Mouse (Mus musculus) cerebellum, adult 18-20 months (tissue): Measurements from ENCODE around the gene Fanca.

Source experiments
- DNase-seq, 2 experiments: peaks; one replicate each; pipeline ENCODE4 v3.0.0; 2021

The Fanca gene

GRCm38 (mm10) chr8:123318467-123318911 is at the start of gene Fanca:
Fanca (minus strand) TSS chr8:123318576.
- peak; percentile 93 to 97 for DNase-seq

DNA sequence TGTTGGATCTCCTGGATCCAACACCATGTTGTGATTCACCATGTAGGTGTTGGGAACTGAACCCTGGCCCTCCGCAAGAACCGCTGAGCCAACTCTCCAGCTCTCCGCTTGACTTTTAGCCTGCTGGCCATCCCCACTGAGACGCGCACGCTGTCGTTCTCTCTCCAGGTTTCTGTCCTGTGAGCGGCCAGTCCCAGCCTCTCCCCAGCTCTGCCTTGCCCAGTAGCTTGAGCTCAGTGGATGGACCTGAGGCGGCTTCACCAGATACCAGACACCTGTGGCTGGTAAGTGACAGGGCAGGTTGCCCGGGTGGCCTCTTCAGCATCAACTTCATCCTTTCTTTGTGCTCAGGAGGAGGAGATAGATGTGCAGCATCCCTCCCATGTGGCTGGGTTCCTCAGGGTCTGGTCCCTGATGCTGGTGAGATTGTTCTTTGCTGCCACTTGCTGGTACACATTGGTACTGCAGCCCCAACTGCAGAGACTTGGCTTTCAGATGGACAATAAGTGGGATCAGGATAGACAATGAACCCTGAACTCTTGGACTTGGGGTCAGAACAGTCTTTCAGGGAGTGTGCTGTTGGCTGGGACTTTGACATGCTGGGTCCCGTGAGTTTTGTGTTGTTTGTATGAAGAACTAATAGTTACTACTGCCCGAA is 42.8 kb upstream of the Fanca start:
- DNase-seq = peak; percentile 79 to 88

- DNase-seq = no peak
Observed at GRCm38 (mm10) chr8:123353216-123353615, 34.8 kb upstream of the Fanca start.

GRCm38 (mm10) chr8:123352786-123353185 is 34.4 kb upstream of the Fanca start:
- DNase-seq = peak in 1 of 2 experiments; percentile 29

DNA sequence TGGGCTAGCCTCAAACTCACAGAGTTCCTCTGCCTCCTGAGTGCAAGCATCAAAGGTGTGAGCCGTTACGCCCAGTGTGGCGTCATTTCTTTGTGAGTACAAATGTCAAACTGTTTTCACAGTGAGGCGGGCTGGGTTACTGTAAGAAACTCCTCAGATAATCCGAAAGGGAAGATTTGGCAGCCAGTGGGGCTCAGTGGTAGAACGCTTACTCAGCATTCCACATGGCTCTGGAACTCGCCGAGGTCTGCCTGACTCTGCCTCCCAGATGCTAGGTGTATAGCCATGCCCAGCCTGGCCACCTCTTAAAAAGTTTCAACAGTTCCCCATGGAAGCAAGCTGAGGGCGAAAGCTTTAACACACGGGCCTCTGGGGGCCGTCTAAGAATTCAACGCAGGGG is 33.7 kb upstream of the Fanca start:
- no peak for DNase-seq

- DNase-seq = no peak
Observed at GRCm38 (mm10) chr8:123349073-123349472, 30.7 kb upstream of the Fanca start.

GRCm38 (mm10) chr8:123348237-123348843 is 30.0 kb upstream of the Fanca start:
- no peak for DNase-seq

- DNase-seq = no peak
Observed at GRCm38 (mm10) chr8:123347293-123347692, 28.9 kb upstream of the Fanca start.

DNA sequence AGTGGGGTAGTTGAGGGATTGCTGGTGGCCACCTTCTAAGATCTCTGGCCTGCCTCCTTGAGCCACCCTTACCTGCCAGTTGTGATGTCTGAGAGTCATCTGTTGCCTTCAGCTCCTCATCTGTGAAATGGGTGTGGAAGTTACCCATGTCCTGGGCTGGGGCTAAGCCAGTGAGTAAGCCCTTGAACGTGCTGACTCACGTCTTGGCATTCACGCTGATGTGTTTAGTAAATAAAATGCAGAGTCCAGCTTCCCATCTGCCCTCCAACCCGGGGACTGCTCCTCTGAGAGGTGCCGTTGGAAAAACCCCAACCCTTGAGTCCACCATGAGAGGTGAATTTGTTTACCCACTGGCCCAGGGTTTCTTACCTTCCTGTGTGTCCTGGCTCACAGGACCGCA is 27.5 kb upstream of the Fanca start:
- DNase-seq = no peak

- DNase-seq = no peak
Observed at GRCm38 (mm10) chr8:123345135-123345534, 26.8 kb upstream of the Fanca start.

DNA sequence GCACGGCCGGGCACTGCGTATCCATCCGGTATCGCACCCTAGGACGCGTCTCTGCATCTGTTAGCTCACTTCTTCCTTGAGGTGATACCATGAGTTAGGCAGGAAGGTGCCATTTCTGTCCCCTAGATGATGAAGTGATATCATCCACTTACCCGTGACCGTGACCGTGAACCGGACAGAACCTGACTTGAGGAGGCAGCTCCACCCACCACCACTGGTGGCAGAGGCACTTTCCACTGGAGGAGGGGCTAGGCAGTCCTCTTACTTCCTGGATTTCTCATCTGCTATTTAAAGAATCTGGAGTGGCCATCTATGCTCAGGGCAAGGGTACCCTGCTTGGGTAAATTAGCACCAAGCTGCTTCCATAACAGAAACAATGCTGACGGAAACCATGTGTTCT is 25.0 kb upstream of the Fanca start:
- no peak for DNase-seq

DNA sequence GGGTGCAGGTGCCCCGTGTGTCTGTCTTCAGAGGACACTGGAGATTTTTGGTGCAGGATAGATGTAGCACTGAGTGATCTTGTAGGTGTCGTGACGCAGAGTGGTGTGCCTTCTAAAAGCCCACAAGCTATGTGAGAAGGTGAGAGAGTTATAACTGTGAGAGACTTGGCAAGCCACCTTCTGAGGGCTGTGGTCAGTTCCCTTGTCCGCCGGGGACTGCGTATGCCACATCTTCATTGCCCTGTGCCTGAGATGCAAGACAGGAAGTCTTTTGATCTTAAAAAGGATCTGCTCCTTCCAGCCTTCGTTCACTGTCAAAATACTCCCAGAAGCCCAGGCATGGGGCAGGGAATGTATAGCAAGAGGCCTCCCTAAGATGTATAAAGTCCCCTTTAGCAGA is 24.5 kb upstream of the Fanca start:
- DNase-seq = no peak

GRCm38 (mm10) chr8:123342253-123342652 is 23.9 kb upstream of the Fanca start:
- no peak for DNase-seq

DNA sequence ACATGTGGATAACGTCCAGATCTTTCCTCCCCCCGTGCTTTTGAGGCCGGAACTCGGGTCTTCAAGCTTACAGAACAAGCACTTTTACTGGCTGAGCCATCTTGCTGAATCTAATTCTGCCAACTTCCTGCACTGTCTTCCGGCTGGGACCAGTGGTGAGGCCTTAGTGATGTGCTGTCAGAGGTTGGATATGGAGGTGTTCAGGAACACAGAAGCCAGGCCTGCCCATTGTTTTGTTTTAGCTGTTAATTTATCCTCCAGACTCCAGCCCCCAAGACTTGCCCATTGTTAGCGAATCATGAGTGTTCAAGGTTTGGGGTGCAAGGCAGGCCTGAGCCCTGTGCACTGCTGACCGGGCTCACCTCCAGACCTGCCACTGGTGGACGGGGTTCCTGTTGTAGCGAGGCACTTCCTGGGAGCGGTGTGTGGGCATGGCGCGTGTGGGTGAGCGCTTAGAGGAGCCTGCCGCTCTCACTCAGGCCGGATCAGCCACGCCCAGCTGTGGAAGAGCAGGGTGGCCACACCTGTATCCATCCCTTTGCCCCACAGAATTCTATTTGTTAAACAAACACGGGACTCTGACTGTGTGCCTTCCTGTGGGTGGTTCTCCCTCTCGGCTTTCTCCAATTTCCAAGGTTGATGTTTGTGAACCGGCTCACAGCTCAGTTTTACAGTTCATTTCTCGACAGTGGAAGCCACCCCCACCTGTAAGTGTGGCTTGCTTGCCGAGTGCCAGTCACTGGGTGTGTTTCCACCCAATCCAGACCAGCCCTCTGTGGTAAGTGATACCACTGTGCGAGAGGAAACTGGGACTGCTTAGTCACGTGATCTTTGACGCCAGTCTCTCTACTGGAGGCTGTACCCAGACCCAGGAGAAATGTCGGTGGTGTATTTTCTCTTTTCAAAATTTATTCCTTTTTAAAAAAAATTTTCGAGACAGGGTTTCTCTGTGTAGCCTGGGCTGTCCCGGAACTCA is 23.0 kb upstream of the Fanca start:
- DNase-seq = no peak

DNA sequence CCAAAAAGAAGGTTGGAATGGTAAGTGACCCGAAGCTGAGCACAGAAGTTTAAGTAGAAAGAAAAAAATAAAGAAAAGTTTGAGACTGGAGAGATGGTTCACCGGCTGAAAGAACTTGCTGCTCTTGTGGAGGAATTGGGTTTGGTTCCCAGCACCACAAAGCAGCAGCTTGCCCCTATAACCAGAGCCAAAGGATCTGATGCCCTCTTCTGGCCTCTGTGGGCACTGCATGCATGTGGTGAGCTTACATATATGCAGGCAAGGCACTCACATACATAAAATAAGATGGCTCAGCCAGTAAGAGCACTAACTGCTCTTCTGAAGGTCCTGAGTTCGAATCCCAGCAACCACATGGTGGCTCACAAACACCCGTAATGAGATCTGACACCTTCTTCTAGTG is 21.7 kb upstream of the Fanca start:
- no peak for DNase-seq

DNA sequence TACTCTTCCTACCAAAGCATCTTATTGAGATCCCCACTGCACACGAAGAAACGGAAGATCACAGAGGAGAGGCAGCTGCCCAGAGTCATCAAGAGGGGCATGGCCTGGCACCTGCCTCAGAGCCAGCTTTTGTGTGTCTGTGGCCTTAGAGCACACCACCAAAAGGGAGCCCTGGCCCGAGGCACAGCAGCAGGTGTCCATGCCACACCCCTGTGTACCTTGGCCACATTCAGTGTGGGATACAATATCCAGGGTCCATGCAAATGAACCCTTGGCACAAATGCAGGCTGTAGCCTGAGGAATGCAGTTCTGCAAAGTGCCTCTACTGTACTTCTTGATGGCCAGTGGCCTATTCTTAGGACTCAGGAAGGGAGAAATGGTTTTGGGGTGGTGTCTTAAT is 19.1 kb upstream of the Fanca start:
- no peak for DNase-seq

DNA sequence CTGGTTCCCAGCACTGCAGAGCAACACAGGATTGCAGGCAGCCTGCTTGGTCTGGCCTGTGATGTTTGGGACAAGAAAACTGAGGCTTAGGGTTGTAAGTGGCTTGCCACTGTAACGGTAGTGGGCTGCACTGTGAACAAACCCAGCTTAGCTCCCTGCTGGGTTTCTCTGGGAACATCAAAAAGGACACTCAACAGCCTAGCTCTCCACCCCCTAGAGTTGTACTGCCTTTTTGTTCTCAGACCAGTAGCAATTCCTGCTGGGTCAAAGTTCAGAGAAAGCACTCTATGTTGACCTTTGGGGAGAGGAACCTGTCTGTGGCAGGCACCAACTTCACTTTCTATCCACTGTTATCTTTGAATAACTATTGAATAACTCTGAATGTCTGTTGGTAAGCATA is 16.1 kb upstream of the Fanca start:
- DNase-seq = no peak

- DNase-seq = peak; percentile 15 to 19
Observed at GRCm38 (mm10) chr8:123333864-123334263, 15.5 kb upstream of the Fanca start.

- DNase-seq = peak in 1 of 2 experiments; percentile 17
Observed at GRCm38 (mm10) chr8:123333091-123333587, 14.8 kb upstream of the Fanca start.

- DNase-seq = peak; percentile 87 to 88
Observed at GRCm38 (mm10) chr8:123332262-123333090, 14.1 kb upstream of the Fanca start, which contains the start of gene Spire2. Spire2 (plus strand) TSS chr8:123332713.

DNA sequence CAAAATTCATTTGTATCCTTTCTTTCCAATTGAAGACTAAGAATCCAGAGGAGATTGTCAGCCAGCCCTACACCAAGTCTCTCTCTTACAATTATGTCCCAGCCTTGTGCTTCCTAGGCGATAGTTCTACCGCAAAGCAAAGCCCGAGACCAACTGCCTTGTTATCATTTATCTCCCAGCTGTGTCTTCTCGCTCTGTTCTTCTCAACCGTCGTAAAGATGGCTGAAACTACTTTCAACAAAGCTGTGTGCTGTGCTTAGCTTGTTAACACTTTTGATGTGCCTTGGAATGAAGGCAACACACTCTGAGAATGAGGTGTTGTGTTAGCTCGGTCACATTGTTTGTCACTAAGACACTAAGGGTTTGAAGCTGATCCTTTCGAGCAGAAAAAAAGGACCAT is 13.4 kb upstream of the Fanca start:
- peak in 1 of 2 experiments; percentile 9 for DNase-seq

GRCm38 (mm10) chr8:123331301-123331700 is 12.9 kb upstream of the Fanca start:
- no peak for DNase-seq
